Mouse (Mus musculus): Measurements from ENCODE around the gene BC051019.

The BC051019 gene

GRCm38 (mm10) chr7:109708961-109709382, 14.7 kb downstream of the BC051019 start:
- DNase-seq (ENCODE audit: low spot score), result no peak

DNA sequence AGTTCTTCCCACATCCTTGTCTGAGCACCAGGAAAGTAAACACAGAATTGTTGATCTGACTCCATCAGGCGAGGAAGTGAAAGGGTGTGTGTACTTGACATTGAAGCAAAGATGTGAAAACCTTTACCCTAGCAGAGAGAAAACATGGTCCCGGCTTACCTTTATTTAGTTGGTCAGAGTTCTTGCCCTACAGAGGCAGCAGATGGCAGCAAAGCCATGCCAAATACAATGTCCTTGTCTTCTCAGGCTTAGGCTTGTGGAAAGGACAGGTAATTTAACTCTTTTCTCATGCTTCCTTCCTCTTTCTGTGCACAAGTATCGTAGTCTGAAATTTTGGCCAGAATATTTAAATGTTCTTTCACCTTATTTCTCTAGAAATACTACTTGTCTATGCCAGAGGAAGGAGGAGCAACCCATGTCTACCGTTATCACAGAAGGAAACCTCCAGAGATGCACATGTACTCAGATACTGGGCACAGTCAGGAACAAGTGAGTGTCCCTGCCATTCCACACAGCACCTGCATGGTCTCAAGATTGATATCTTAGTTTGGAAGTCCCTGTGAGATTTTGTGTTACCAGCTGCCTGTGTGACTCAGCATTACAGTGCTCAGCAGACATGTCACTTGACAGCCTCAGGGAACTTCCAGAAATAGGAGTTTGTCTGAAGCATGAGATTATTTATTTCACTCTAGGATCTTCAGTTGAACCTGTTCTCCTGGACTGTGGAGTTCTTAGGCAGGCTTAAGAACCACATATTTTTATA, 16.4 kb downstream of the BC051019 start:
- DNase-seq (ENCODE audit: low spot score), result peak; percentile 63

GRCm38 (mm10) chr7:109704461-109704860, 19.2 kb downstream of the BC051019 start:
- no peak for DNase-seq (ENCODE audit: low spot score)

GRCm38 (mm10) chr7:109704016-109704377, 19.7 kb downstream of the BC051019 start:
- no peak for DNase-seq (ENCODE audit: low spot score)

DNA sequence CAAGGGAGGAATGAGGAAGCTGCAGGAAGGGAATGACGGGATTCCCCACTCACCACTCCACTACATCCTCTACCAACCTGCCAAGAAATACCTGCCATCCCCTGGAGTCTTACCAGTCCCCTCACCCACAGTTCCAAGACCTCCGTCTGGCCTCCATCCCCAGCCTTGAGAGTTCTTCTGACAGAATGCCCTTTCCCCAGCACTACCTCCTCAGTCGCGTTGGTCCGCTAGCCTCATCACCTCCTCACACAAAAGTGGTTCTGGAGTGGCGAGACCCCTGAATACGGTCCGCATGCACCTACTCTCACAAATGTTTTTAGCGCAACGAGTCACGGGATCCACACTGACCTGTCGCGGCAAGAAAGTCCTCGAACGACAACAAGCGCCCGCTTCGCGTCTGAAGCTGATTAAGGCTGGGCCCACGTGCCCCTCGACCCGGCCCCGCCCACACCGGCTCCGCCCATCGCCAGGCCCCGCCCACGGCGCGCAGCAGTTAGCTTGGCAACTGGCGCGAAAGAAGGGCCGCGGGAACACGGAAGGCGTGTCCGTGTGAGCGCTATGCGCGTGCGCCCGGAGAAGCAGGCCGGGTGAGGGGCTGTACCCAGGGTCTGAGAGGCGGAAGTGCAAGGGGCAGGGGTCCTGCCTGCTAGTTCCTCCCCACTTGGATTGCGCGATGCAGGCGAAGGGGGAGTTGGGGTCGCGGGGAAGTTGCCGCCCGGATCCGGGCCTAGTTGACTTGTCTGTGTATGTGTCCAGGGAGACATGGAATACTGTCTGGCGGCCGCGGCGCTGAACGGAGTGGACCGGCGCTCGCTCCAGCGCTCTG, 20.2 kb downstream of the BC051019 start, which contains the start of the genes St5 and Akip1:
St5 (minus strand) TSS at position 416 of the 826 bp plus-strand sequence.
Akip1 (plus strand) TSS at position 501 of the 826 bp plus-strand sequence.
- peak; percentile 95 for DNase-seq (ENCODE audit: low spot score)

GRCm38 (mm10) chr7:109702721-109703120, 20.9 kb downstream of the BC051019 start:
- DNase-seq (ENCODE audit: low spot score), result no peak

GRCm38 (mm10) chr7:109700213-109700612, 23.4 kb downstream of the BC051019 start:
- DNase-seq (ENCODE audit: low spot score), result no peak

- DNase-seq (ENCODE audit: low spot score), result no peak
Measured at GRCm38 (mm10) chr7:109695339-109695726, 28.3 kb downstream of the BC051019 start.

DNA sequence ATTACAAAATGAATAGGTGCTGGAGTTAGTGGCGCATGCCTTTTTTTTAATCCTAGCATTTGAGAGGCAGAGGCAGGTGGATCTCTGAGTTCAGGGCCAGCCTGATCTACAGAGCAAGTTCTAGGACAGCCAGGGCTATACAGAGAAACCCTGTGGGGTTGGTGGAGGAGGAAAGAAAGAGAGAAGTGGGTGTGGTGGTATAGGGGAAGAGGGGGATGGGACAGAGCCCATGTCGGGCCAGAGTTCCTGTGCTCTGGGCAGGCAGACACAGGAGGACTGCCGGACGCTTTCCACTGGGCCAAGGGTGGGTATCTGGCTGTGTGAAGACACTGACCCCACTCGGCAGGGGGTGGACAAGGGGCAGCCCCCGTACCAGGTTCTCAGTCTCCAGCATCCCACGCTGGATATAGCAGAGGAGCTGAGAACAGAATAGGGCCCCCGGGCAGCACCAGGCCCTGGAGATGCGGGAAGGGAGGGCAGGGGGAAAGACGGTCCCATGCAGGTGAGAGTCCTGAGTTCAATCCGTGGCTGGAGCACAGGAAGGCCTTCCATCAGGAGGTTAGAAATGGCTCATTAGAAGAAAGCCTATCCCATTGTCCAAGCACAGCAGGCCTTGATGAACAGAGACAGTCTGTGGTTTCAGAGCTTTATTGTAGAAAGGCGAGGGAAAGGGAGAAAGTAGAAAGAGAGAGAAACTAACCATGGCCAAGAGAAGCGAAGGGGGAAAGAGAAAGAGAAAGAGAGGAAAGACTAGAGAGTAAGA, 28.9 kb downstream of the BC051019 start:
- DNase-seq (ENCODE audit: low spot score), result no peak

DNA sequence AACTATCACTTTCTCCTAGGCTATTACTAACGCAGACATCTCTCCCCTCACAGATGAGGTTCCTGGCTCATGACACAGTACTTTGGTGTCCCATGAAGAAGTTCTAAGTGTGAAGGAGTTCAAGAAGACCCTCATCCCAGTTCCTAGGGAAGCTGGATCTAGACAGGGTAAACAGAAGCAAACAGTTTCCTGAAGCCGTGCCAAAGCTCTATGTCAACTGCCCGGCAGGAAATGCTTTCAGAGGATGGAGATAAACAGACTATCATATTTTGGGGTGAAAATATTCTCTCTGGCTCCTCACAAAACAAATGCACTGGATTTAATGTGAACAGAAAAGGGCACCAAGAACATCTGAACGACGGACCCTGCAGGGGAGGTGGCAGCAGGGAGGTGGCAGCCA, 32.7 kb downstream of the BC051019 start:
- DNase-seq (ENCODE audit: low spot score), result no peak

DNA sequence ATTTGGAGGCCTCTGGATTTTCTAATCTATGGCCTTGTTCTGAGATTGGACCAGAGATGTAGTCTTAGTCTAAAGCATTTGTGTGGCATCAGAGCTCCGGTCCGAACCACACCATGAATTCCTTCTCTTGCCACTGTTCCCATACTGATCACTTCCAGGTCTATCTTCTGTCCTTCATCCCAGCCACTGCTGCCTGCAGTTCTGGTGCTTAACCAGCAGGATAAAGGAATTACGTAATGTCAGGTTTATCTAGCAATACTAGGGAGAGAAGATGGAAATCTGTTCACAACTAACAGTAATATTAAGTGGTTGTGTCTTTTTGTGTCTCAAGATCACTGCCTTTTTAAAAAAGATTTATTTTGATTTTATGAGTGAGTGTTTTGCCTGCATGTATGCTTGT, 33.5 kb downstream of the BC051019 start:
- no peak for DNase-seq (ENCODE audit: low spot score)

DNA sequence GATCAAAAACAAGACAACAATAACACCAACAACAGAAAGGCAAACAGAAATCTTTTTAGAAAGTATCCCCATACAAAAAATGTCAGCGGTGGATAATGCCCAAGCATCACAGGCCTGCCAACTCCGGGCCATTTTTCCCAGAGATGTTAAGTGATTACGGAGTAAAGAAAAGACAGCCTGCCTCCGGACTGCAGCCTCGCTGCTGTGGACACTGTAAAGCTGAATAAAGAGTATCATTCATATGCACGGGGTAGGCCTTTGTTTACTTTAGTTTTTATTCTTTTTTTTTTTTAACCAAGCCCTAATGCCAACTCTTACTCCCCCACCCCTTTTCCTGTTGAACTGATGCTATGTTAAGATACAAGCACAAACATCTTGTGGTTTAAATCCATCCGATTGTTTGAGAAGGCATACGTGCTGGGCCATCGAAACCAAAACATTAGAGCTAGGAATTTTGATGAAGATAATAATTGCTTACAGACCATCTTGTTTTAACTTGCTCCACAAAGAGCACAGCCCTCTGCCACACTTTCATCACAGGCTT, 37.0 kb downstream of the BC051019 start:
- DNase-seq (ENCODE audit: low spot score), result no peak

- no peak for DNase-seq (ENCODE audit: low spot score)
Measured at GRCm38 (mm10) chr7:109680879-109681278, 42.8 kb downstream of the BC051019 start.

DNA sequence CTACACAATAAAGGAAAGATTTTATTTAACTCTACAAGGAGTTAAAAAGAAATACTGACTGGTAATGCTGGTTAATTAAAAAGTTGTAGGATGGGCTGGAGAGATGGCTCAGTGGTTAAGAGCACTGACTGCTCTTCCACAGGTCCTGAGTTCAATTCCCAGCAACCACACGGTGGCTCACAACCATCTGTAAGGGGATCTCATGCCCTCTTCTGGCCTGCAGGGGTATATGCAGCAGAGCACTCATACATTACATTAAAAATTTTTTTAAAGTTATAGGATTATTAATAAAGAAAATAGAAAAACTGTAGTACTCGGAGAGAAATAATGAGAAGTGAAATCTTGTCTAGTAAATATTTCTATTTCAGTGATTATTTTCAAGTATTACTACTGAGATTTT, 43.4 kb downstream of the BC051019 start:
- no peak for DNase-seq (ENCODE audit: low spot score)

- DNase-seq (ENCODE audit: low spot score), result no peak
Measured at GRCm38 (mm10) chr7:109674944-109675628, 48.6 kb downstream of the BC051019 start.

- peak; percentile 1 for DNase-seq (ENCODE audit: low spot score)
Measured at GRCm38 (mm10) chr7:109671581-109672471, 51.8 kb downstream of the BC051019 start.

DNA sequence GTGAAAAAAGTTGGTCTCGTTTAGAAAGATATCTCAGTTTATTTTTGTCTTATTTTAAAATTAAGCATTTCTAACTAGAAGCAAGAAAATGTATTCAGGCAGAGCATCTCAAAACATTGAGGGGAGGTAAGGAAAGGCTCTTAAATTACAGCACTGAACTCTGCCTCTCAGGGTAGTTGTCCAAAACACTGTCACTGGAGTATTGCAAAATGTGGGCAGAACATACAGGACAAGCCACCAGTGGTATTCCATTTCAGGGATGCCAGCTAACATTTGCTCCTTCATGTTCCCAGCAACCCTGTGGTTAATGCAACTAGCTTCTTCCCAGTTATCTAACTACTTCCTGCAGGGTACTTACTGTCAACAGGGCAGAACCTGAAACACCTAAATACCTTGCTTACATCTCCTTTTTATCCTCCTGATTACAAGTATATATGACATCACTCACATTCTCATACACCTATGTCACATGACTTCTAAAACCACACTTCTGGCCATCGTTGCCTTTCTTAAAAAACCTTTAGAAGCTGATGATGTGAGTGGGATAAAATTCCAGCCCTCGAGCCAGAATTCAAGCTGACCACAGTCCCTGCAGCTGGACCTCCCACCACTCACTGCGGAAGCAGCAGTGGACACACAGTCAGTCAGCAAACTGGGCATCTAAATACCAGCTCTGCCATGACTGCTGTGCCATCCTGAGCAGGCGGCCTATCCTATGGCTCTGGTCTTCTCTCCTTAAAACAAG, 54.1 kb downstream of the BC051019 start:
- no peak for DNase-seq (ENCODE audit: low spot score)

DNA sequence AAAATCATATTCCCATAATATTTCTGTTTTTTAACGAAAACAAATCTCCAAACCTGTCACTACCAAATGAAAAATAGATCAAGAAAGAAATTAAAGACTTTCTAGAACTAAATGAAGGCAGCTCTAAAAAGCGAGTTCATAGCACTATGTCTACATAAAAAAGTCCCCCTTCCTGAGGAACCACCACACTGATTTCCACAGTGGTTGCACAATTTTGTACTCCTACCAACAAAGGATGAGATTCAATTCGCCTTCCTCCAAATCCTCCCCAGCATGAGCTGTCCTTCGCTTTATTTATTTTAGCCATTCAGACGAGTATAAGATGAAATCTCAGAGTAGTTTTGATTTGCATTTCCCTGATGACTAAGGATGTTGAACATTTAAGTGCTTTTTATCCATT, 57.0 kb downstream of the BC051019 start:
- DNase-seq (ENCODE audit: low spot score), result no peak

- no peak for DNase-seq (ENCODE audit: low spot score)
Measured at GRCm38 (mm10) chr7:109662626-109663025, 61.0 kb downstream of the BC051019 start.
